Mouse (Mus musculus): ENCODE measurements around the gene Fbxw17. TPM values are rescaled to one million over a fixed set of nuclear protein-coding genes. Genes with fewer than 3 reads are reported as not detected.

Gene Fbxw17
- polyA plus RNA-seq, 2 experiments: 33.0 to 38.8 TPM

DNA sequence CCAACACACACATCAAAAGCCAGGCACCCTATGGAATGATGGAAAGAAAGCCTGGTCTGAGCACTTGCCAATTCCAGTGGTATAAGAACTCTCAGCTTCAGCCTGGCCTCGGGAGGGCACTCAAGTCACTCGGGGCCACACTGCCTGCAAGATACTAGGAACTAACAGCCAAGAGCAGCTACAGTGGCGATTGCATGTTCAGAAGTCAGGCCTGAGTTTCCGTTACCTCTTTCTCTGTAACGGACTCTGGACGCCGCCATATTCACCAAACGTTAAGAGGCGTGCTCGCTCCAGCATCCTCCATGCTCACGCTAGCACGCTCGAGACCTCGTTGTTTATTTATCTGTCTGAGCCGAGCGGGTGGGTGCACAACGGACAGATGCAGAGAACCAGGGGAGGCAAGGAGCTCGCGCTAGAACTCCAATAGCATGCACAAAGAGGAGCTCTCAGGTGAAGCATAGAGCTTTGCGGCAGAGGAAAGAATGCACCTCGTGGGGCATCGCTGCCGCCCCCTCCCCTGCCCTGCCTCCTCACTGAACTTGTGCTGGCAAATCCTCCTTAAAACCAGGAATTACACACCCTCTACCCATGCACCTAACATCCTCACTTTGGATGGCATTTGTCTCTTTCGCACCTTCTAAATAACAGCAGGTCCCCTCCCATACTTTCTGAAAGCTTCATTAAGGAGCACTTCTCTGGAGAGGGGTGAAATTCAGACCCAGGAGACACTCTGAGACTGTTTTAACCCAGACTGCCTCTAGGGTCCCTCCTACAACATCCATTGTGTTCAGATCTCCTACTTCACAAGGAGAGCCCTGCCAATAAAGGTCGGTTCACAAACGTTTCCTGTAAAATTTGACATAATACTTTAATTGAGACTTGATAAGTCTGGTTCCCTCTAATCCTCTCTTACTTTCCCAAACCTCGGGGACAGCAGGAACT is 47.2 kb downstream of the Fbxw17 start:
- peak overlapping the region; percentile 43 for H3K4me2 ChIP-seq (replicated peaks; ENCODE audit: low read depth, low read length, severe bottlenecking)
- 37% methylated on average over 27 of the region's 27 CpGs for WGBS
- no peaks in the 10 kb centered on the region for H3K27me3 ChIP-seq (ENCODE audit: control insufficient read depth, insufficient read depth, low read length)
- H3K27ac ChIP-seq (replicated peaks; ENCODE audit: low read depth, low read length): no peak overlapping the region
- H3K36me3 ChIP-seq (ENCODE audit: control insufficient read depth, insufficient read depth, low read length): no peaks in the 10 kb centered on the region
- peak overlapping the region; percentile 25; the same call in 1 of the 2 replicates for H3K4me3 ChIP-seq (replicated peaks; ENCODE audit: low read length)
- no peak for ATAC-seq (ENCODE audit: low FRiP score, low read depth)
- no peaks in the 10 kb centered on the region for H3K9me3 ChIP-seq (ENCODE audit: control insufficient read depth, low read length)
- TF ChIP-seq POLR2A (IDR thresholded peaks at IDR 0.05; ENCODE audit: borderline replicate concordance, extremely low read depth, insufficient read depth, insufficient read length): no peak
- H3K9ac ChIP-seq (ENCODE audit: low read depth, low read length, severe bottlenecking): no peak overlapping the region
- no peak for DNase-seq (ENCODE audit: low spot score)
- no peaks in the 10 kb centered on the region for H3K4me1 ChIP-seq (ENCODE audit: control insufficient read depth, insufficient read depth, low read length)

- 75% methylated on average over 4 of the region's 4 CpGs for WGBS
- no peak for ATAC-seq (ENCODE audit: low FRiP score, low read depth)
- no peaks in the 10 kb centered on the region for H3K27me3 ChIP-seq (ENCODE audit: control insufficient read depth, insufficient read depth, low read length)
- H3K27ac ChIP-seq (replicated peaks; ENCODE audit: low read depth, low read length): no peak within 1 kb of the TSS
- H3K4me3 ChIP-seq (replicated peaks; ENCODE audit: low read length): no peak within 1 kb of the TSS
- DNase-seq (ENCODE audit: low spot score): no peak
- no peaks in the 10 kb centered on the region for H3K4me1 ChIP-seq (ENCODE audit: control insufficient read depth, insufficient read depth, low read length)
- H3K4me2 ChIP-seq (replicated peaks; ENCODE audit: low read depth, low read length, severe bottlenecking): no peak within 1 kb of the TSS
- TF ChIP-seq POLR2A (IDR thresholded peaks at IDR 0.05; ENCODE audit: borderline replicate concordance, extremely low read depth, insufficient read depth, insufficient read length): no peak
- H3K9me3 ChIP-seq (ENCODE audit: control insufficient read depth, low read length): no peaks in the 10 kb centered on the region
- H3K36me3 ChIP-seq (ENCODE audit: control insufficient read depth, insufficient read depth, low read length): no peaks in the 10 kb centered on the region
- no peak within 1 kb of the TSS for H3K9ac ChIP-seq (ENCODE audit: low read depth, low read length, severe bottlenecking)
Observed at GRCm38 (mm10) chr13:50467007-50467406, 49.3 kb downstream of the Fbxw17 start, which contains the start of gene Nutm2. Gene Nutm2 (plus strand): TSS chr13:50467307.

Other genes starting within 250 kb of the Fbxw17 start
- gene Gm906, start 167.6 kb upstream of the Fbxw17 start, polyA plus RNA-seq (2012; rRNA removed): not detected in 2 replicates
- gene Gm906, start 167.6 kb upstream of the Fbxw17 start, polyA plus RNA-seq (2014; fragmentation: Nextera tagmentation; extraction: Ambion mirVana): not detected in 2 replicates
- gene Gm47429, start 26.0 kb downstream of the Fbxw17 start, polyA plus RNA-seq (2012; rRNA removed): not detected in 2 replicates
- gene Gm47429, start 26.0 kb downstream of the Fbxw17 start, polyA plus RNA-seq (2014; fragmentation: Nextera tagmentation; extraction: Ambion mirVana): not detected in 2 replicates
- not detected in 2 replicates for gene Nutm2, start 49.4 kb downstream of the Fbxw17 start, polyA plus RNA-seq (2012; rRNA removed)
- gene Nutm2, start 49.4 kb downstream of the Fbxw17 start, polyA plus RNA-seq (2014; fragmentation: Nextera tagmentation; extraction: Ambion mirVana): not detected in 2 replicates
- not detected in 2 replicates for gene Gm904, start 225.4 kb downstream of the Fbxw17 start, polyA plus RNA-seq (2012; rRNA removed)
- gene Gm904, start 225.4 kb downstream of the Fbxw17 start, polyA plus RNA-seq (2014; fragmentation: Nextera tagmentation; extraction: Ambion mirVana): not detected in 2 replicates